Mouse (Mus musculus): Measurements from ENCODE around the gene Fscn2. TPM values are rescaled to one million over a fixed set of nuclear protein-coding genes. Genes with fewer than 3 reads are reported as not detected.
"Not testable (repeated sequence)": the region's sequence is repeated elsewhere in the genome, so short reads cannot be mapped to it uniquely, and the experiment has no call there.

The Fscn2 gene
- polyA plus RNA-seq, 1 experiment from 2014 or later = 1.3 TPM

DNA sequence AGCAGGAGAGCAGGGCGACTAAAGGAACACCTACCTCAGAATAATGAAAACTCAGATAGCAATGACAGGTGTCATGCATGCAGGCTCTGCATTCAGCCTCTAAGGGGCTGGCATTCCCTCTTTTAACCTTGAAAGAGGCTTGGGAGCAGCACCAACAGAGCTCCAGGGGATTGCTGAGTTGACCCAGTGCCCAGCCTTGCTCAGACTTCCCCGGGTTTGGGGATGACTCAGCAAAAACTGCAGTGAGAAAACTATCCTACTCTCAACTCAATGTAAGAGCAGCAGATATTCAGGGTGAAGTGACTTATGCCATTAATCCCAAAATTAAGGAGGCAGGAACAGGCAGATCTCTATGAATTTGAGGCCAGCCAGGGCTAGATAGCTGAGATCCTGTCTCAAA is 25.8 kb downstream of the Fscn2 start:
- Histone ChIP-seq H3K27ac (replicated peaks) (no peak overlapping the region), H3K4me3 (no peak overlapping the region), H3K4me2 (no peak overlapping the region), H3K4me1 (replicated peaks) (no peaks in the 10 kb centered on the region; the same call in 1 of the 2 replicates), H3K36me3 (peaks cover 78% of the 10 kb centered on the region), H3K9ac (no peak overlapping the region), H3K27me3 (no peaks in the 10 kb centered on the region), H3K9me3 (no peaks in the 10 kb centered on the region)
- ATAC-seq (ENCODE audit: low read depth) = no peak
- WGBS = 69% methylated on average over 2 of the region's 2 CpGs

DNA sequence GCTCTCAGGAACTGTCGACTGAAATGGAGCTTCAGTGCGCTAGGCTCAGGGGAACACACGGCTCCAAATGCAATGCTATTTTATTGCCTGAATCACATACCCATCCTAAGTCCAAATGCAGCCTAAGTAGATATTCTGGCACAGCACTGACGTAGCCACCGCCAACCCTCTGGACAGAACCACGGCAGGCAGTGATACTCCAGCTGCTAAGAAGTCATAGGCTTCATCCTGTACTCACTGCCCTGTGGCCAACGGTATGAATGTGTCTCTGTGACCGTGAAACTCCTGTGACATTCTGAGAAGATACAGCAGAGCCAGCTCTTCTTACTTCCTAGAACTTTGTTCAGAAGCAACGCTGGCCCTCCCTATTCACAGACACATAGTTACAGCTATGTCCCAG is 27.2 kb downstream of the Fscn2 start:
- Histone ChIP-seq H3K27ac (replicated peaks) (no peak overlapping the region), H3K9me3 (no peaks in the 10 kb centered on the region), H3K4me2 (no peak overlapping the region), H3K4me1 (replicated peaks) (no peaks in the 10 kb centered on the region; the same call in 1 of the 2 replicates), H3K4me3 (no peak overlapping the region), H3K27me3 (no peaks in the 10 kb centered on the region), H3K36me3 (peaks cover 76% of the 10 kb centered on the region), H3K9ac (no peak overlapping the region)
- 91% methylated on average over 9 of the region's 9 CpGs for whole genome bisulfite sequencing
- ATAC-seq (ENCODE audit: low read depth) = no peak

DNA sequence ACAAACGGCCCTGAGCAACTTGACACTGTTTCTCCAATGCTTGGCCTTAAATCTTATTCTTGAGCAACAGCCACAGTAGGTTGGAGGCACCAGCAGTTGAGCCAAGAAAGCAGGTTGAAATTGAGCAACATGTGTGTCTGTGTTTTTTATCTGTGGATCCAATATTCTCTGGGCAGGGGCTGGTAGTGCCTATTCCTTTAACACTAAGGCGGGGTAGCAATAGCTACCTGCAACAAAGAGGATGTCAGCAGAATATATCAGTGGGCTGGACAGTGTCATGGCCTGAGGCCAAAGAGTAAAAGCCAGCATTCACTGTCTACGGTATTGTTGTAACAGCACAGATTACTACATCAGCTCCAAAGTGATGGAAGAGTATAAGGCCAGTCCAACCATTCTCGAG is 34.3 kb downstream of the Fscn2 start:
- H3K4me1 ChIP-seq (replicated peaks) = no peaks in the 10 kb centered on the region; the same call in 1 of the 2 replicates
- WGBS = 82% methylated on average over 4 of the region's 4 CpGs
- H3K4me2 ChIP-seq = no peak overlapping the region
- H3K9me3 ChIP-seq = no peaks in the 10 kb centered on the region
- peaks cover 77% of the 10 kb centered on the region for H3K36me3 ChIP-seq
- H3K9ac ChIP-seq = no peak overlapping the region
- no peak for ATAC-seq (ENCODE audit: low read depth)
- H3K27me3 ChIP-seq = no peaks in the 10 kb centered on the region
- H3K4me3 ChIP-seq = no peak overlapping the region
- no peak overlapping the region for H3K27ac ChIP-seq (replicated peaks)

DNA sequence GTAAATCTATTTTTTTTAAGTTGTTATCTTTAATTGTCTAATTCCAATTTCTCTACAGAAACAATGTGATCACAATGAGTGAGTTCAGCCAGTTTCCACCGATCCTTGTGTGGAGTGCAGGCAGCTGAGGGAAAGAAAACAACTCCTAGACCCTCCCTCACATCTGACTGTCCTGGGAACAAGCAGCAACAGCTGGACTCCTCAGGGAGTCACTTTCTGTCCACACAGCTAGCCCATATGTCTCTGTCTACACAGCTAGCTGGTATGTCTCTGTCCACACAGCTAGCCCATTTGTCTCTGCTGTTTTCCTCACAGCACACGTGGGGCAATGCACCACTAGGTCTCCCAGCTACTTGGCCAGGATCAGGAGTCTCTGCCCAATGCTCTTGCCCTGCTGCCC is 36.3 kb downstream of the Fscn2 start:
- WGBS = 68% methylated on average over 2 of the region's 2 CpGs
- Histone ChIP-seq H3K9ac (no peak overlapping the region), H3K36me3 (peaks cover 87% of the 10 kb centered on the region), H3K4me3 (no peak overlapping the region), H3K9me3 (no peaks in the 10 kb centered on the region), H3K27me3 (no peaks in the 10 kb centered on the region), H3K27ac (replicated peaks) (no peak overlapping the region), H3K4me1 (replicated peaks) (no peaks in the 10 kb centered on the region), H3K4me2 (no peak overlapping the region)
- no peak for ATAC-seq (ENCODE audit: low read depth)

DNA sequence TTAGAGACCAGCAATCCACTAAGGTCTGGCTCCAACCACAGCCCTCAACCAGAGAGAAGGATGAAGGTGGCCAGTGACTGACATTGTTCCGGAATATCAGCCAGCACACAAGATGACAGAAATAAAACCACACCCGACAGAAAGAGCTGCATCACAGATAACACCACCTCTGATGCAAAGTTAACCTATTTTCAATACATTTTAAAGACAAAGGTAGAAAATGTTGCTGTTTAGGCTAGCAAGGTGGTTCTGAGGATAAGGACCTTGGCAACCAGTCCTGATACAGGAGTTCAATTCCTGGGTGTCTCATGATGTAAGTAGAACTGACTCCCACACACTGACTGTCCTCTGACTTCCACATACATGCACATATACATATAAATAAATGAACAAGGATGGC is 38.0 kb downstream of the Fscn2 start:
- no peaks in the 10 kb centered on the region for H3K4me1 ChIP-seq (replicated peaks)
- WGBS = 94% methylated on average over 2 of the region's 2 CpGs
- H3K9ac ChIP-seq = no peak overlapping the region
- ATAC-seq (ENCODE audit: low read depth) = no peak
- no peaks in the 10 kb centered on the region for H3K27me3 ChIP-seq
- H3K9me3 ChIP-seq = no peaks in the 10 kb centered on the region
- H3K4me3 ChIP-seq = no peak overlapping the region
- no peak overlapping the region for H3K27ac ChIP-seq (replicated peaks)
- H3K36me3 ChIP-seq = peaks cover 88% of the 10 kb centered on the region
- H3K4me2 ChIP-seq = no peak overlapping the region

DNA sequence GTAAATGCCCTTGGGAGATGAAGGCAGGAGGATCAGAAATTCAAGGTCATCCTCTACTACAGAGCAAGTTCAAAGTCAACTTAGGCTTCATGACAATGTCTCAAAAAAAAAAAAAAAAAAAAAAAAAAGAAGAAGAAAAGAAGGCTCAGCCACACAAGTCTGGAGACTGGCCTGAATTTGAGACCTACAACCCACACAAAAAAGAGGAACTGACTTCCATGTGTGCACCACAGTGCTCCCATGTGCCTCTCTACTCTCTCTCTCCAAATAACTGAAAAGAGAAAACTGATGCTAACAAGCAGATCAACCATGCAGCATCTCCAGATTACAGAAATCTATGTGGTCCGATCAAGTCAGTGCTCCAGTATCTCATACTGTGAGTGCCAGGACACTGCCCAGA is 43.5 kb downstream of the Fscn2 start:
- Histone ChIP-seq H3K27ac (replicated peaks) (no peak overlapping the region), H3K4me3 (no peak overlapping the region), H3K4me2 (no peak overlapping the region), H3K4me1 (replicated peaks) (no peaks in the 10 kb centered on the region), H3K36me3 (peaks cover 98% of the 10 kb centered on the region), H3K9ac (no peak overlapping the region), H3K27me3 (no peaks in the 10 kb centered on the region), H3K9me3 (no peaks in the 10 kb centered on the region)
- WGBS = 93% methylated on average over 1 of the region's 1 CpGs
- no peak for ATAC-seq (ENCODE audit: low read depth)

DNA sequence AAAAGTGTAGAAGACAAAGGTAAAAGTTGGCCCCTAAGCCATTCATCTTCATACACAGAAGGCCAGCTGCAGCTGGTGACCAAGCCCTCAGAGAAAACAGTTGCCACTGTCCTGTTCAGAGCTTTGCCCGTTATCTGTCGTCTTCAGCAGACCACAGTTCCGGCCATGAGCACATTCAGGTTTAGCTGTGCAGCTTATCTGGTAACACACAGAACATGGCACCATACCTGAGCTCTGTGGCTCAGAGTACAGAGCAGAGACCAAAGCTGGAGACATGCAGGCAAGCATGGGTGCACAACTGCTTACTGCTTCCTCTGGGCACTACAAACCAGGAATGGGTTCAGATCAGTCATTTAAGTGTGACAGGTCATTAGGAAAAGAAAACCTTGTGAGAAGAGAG is 44.5 kb downstream of the Fscn2 start:
- no peaks in the 10 kb centered on the region for H3K27me3 ChIP-seq
- no peak overlapping the region for H3K4me2 ChIP-seq
- H3K36me3 ChIP-seq = peaks cover 98% of the 10 kb centered on the region
- H3K27ac ChIP-seq (replicated peaks) = no peak overlapping the region
- no peak overlapping the region for H3K9ac ChIP-seq
- WGBS = 90% methylated on average over 3 of the region's 3 CpGs
- H3K4me3 ChIP-seq = no peak overlapping the region
- H3K9me3 ChIP-seq = no peaks in the 10 kb centered on the region
- no peaks in the 10 kb centered on the region for H3K4me1 ChIP-seq (replicated peaks)
- ATAC-seq (ENCODE audit: low read depth) = no peak

DNA sequence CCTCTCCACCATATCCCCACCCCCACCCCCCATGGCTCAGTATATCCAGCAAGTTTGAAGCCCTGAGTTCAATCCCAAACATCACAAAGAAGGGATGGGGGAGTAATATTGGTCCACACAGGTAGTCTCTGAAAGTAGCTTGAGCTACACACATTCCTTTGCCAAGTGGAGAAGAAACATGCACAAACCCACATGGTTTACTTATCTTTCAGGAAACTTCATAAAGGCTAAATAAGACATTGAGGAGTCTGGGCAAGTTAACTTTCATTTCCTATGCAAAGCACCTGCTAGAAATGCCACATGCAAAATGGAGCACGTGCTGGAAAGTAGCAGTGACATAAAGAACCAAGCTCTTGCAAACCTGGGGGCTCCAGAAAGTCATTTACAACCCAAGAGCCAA is 45.1 kb downstream of the Fscn2 start:
- Histone ChIP-seq H3K4me3 (no peak overlapping the region), H3K9ac (no peak overlapping the region), H3K9me3 (no peaks in the 10 kb centered on the region), H3K4me2 (no peak overlapping the region), H3K36me3 (peaks cover 98% of the 10 kb centered on the region), H3K27me3 (no peaks in the 10 kb centered on the region), H3K27ac (replicated peaks) (no peak overlapping the region), H3K4me1 (replicated peaks) (no peaks in the 10 kb centered on the region)
- ATAC-seq (ENCODE audit: low read depth) = no peak
- WGBS = 92% methylated on average over 1 of the region's 1 CpGs

DNA sequence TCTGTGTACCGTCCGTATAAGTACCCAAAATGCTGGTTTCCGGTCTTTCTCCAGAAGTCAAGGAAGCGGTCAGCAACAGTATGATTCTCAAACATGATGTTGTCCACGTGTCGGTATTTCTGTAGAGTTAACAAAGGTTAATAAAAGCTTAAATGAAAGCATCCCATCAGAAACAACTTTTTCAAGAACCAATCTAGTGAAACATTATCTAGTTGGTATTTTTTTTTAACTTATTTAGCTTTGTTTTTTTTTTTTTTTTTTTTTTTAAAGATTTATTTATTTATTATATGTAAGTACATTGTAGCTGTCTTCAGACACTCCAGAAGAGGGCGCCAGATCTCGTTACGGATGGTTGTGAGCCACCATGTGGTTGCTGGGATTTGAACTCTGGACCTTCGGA is 52.3 kb downstream of the Fscn2 start:
- 96% methylated on average over 7 of the region's 10 CpGs for WGBS
- not testable (repeated sequence) for H3K4me2 ChIP-seq

More for the DNA sequence above, 52.3 kb downstream of the Fscn2 start:
- H3K9ac ChIP-seq; ATAC-seq (ENCODE audit: low read depth); H3K4me1 ChIP-seq (replicated peaks); H3K9me3 ChIP-seq; H3K27me3 ChIP-seq; H3K4me3 ChIP-seq; H3K27ac ChIP-seq (replicated peaks): not testable (repeated sequence)
- peaks cover 93% of the 10 kb centered on the region for H3K36me3 ChIP-seq

Small RNA genes within 50 kb of the gene (microRNA-seq; reads per million reads assigned to microRNA genes)
- gene Gm23419 = not detected
- 1.9 reads per million, percentile 6 among the genes with 10 or more reads in this experiment for gene Mir6935

Other genes starting within 250 kb of the Fscn2 start
- gene Slc38a10, start 210.2 kb upstream of the Fscn2 start, polyA plus RNA-seq (2015; fragmentation: Nextera tagmentation; extraction: Ambion mirVana) = 103 and 108 TPM in 2 replicates
- gene Bahcc1, start 128.6 kb upstream of the Fscn2 start, polyA plus RNA-seq (2015; fragmentation: Nextera tagmentation; extraction: Ambion mirVana) = 13.6 and 15.3 TPM in 2 replicates
- gene Actg1, start 13.0 kb upstream of the Fscn2 start, polyA plus RNA-seq (2015; fragmentation: Nextera tagmentation; extraction: Ambion mirVana) = 3,932 and 3,979 TPM in 2 replicates
- gene Faap100, start 17.2 kb downstream of the Fscn2 start, polyA plus RNA-seq (2015; fragmentation: Nextera tagmentation; extraction: Ambion mirVana) = 53.9 and 59.7 TPM in 2 replicates
- gene Nploc4, start 76.2 kb downstream of the Fscn2 start, polyA plus RNA-seq (2015; fragmentation: Nextera tagmentation; extraction: Ambion mirVana) = 33.5 and 33.8 TPM in 2 replicates
- gene Tspan10, start 81.1 kb downstream of the Fscn2 start, polyA plus RNA-seq (2015; fragmentation: Nextera tagmentation; extraction: Ambion mirVana) = not detected in 2 replicates
- 0.29 and 0.34 TPM in 2 replicates for gene Pde6g, start 92.0 kb downstream of the Fscn2 start, polyA plus RNA-seq (2015; fragmentation: Nextera tagmentation; extraction: Ambion mirVana)
- 8.5 and 10.4 TPM in 2 replicates for gene Oxld1, start 96.5 kb downstream of the Fscn2 start, polyA plus RNA-seq (2015; fragmentation: Nextera tagmentation; extraction: Ambion mirVana)
- gene Ccdc137, start 96.6 kb downstream of the Fscn2 start, polyA plus RNA-seq (2015; fragmentation: Nextera tagmentation; extraction: Ambion mirVana) = 26.3 and 26.9 TPM in 2 replicates
- 64.8 and 70.8 TPM in 2 replicates for gene Arl16, start 106.1 kb downstream of the Fscn2 start, polyA plus RNA-seq (2015; fragmentation: Nextera tagmentation; extraction: Ambion mirVana)
- 123 and 124 TPM in 2 replicates for gene Mrpl12, start 123.1 kb downstream of the Fscn2 start, polyA plus RNA-seq (2015; fragmentation: Nextera tagmentation; extraction: Ambion mirVana)
- gene Slc25a10, start 130.3 kb downstream of the Fscn2 start, polyA plus RNA-seq (2015; fragmentation: Nextera tagmentation; extraction: Ambion mirVana) = 29.3 and 31.1 TPM in 2 replicates
- 0.20 and 0.28 TPM in 2 replicates for gene Gcgr, start 169.2 kb downstream of the Fscn2 start, polyA plus RNA-seq (2015; fragmentation: Nextera tagmentation; extraction: Ambion mirVana)
- gene Mcrip1, start 188.2 kb downstream of the Fscn2 start, polyA plus RNA-seq (2015; fragmentation: Nextera tagmentation; extraction: Ambion mirVana) = 201 and 236 TPM in 2 replicates
- gene Ppp1r27, start 189.6 kb downstream of the Fscn2 start, polyA plus RNA-seq (2015; fragmentation: Nextera tagmentation; extraction: Ambion mirVana) = not detected in 2 replicates
- 329 and 382 TPM in 2 replicates for gene P4hb, start 211.7 kb downstream of the Fscn2 start, polyA plus RNA-seq (2015; fragmentation: Nextera tagmentation; extraction: Ambion mirVana)
- gene Arhgdia, start 220.1 kb downstream of the Fscn2 start, polyA plus RNA-seq (2015; fragmentation: Nextera tagmentation; extraction: Ambion mirVana) = 529 and 543 TPM in 2 replicates
- gene Alyref, start 236.8 kb downstream of the Fscn2 start, polyA plus RNA-seq (2015; fragmentation: Nextera tagmentation; extraction: Ambion mirVana) = 292 and 326 TPM in 2 replicates
- 175 and 192 TPM in 2 replicates for gene Anapc11, start 236.9 kb downstream of the Fscn2 start, polyA plus RNA-seq (2015; fragmentation: Nextera tagmentation; extraction: Ambion mirVana)
- 0.81 TPM in 1 of 2 replicates, not detected in the other for gene Npb, start 246.9 kb downstream of the Fscn2 start, polyA plus RNA-seq (2015; fragmentation: Nextera tagmentation; extraction: Ambion mirVana)

Measured in neural tube, embryonic 13.5 days (tissue).